8 mouse cellular contexts compared by ENCODE assay signal in the genomic region with DNA sequence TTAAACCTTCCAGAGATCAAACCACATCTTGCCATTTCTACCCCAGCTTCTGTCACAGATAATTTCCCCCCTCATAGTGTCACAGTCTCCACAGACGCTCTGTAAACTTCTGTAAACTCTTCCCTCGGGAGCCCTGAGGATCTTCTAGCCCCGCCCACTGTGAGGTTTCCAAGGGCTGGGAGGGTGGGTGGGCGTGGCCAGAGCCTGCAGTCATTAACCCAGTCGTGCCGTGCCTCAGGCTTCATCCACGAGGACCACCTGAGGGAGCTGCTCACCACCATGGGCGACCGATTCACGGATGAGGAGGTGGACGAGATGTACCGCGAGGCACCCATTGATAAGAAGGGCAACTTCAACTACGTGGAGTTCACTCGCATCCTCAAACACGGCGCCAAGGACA. TPM values are rescaled to one million over a fixed set of nuclear protein-coding genes. Genes with fewer than 3 reads are reported as not detected.
DNase-seq lines count a peak whose midpoint lies in the region; ATAC-seq and TF ChIP-seq lines count a peak whose summit lies in the region.

No protein-coding gene starts in this region.

- no peak for ATAC-seq in kidney, embryonic 15.5 days (replicated peaks; ENCODE audit: low FRiP score)
- ATAC-seq in forebrain, embryonic 14.5 days, result 0 out of 2 replicates have a peak, but pooled peaks have one; percentile 34
- ATAC-seq in liver, postnatal 0 days, result no peak
- no peak for ATAC-seq in inflammation-experienced regulatory T-cells, adult 6 months

- H3K4me3 ChIP-seq in kidney, embryonic 15.5 days (replicated peaks), result no peak overlapping the region
- H3K4me3 ChIP-seq in forebrain, embryonic 14.5 days (ENCODE audit: low read depth, low read length), result no peak overlapping the region
- no peak overlapping the region for H3K4me3 ChIP-seq in liver, postnatal 0 days (ENCODE audit: low read depth, low read length)

- no peak for TF ChIP-seq EP300 in liver, postnatal 0 days (IDR thresholded peaks at IDR 0.05; ENCODE audit: low read depth)

- no peak for DNase-seq in kidney, adult 9 months
- DNase-seq in R1 (ENCODE audit: low read depth, low spot score), result peak; percentile 68
- DNase-seq in forebrain, embryonic 14.5 days (ENCODE audit: low spot score), result peak; percentile 37
- DNase-seq in liver, postnatal 0 days, result peak; percentile 71
- DNase-seq in layer of hippocampus, postnatal 36 days, result no peak
- DNase-seq in cerebellum, postnatal 14 days, result no peak

- no peaks in the 10 kb centered on the region for H3K9me3 ChIP-seq in kidney, embryonic 15.5 days (replicated peaks)
- no peaks in the 10 kb centered on the region for H3K9me3 ChIP-seq in forebrain, embryonic 14.5 days (replicated peaks; ENCODE audit: control insufficient read depth, low read length)
- no peaks in the 10 kb centered on the region for H3K9me3 ChIP-seq in liver, postnatal 0 days (ENCODE audit: low read length)

- WGBS in kidney, embryonic 15.5 days, result 19% methylated on average over 17 of the region's 17 CpGs
- 13% methylated on average over 17 of the region's 17 CpGs for WGBS in forebrain, embryonic 14.5 days
- 16% methylated on average over 17 of the region's 17 CpGs for WGBS in liver, postnatal 0 days (ENCODE audit: insufficient replicate concordance)

- peaks cover 36% of the 10 kb centered on the region for H3K4me1 ChIP-seq in kidney, embryonic 15.5 days
- H3K4me1 ChIP-seq in forebrain, embryonic 14.5 days (ENCODE audit: control insufficient read depth, insufficient read depth, low read length), result peaks cover 3% of the 10 kb centered on the region; the same call in 1 of the 2 replicates
- peaks cover 33% of the 10 kb centered on the region for H3K4me1 ChIP-seq in liver, postnatal 0 days (ENCODE audit: insufficient read depth)

- peak overlapping the region; percentile 38 for H3K4me2 ChIP-seq in kidney, embryonic 15.5 days
- H3K4me2 ChIP-seq in forebrain, embryonic 14.5 days (ENCODE audit: low read length), result peak overlapping the region; percentile 12; the same call in 1 of the 2 replicates
- peak overlapping the region; percentile 27; the same call in 1 of the 2 replicates for H3K4me2 ChIP-seq in liver, postnatal 0 days (ENCODE audit: low read depth, low read length)

- peak overlapping the region; percentile 14; the same call in 1 of the 2 replicates for H3K9ac ChIP-seq in kidney, embryonic 15.5 days
- H3K9ac ChIP-seq in forebrain, embryonic 14.5 days (ENCODE audit: low read length), result no peak overlapping the region
- H3K9ac ChIP-seq in liver, postnatal 0 days (replicated peaks), result 0 out of 2 replicates have a peak overlapping the region, but pooled peaks have one; percentile 11

- H3K27ac ChIP-seq in kidney, embryonic 15.5 days, result no peak overlapping the region
- H3K27ac ChIP-seq in forebrain, embryonic 14.5 days (ENCODE audit: low read depth, low read length), result no peak overlapping the region
- no peak overlapping the region for H3K27ac ChIP-seq in liver, postnatal 0 days (ENCODE audit: low read depth)

- H3K27me3 ChIP-seq in kidney, embryonic 15.5 days, result peaks cover 6% of the 10 kb centered on the region; the same call in 1 of the 2 replicates
- H3K27me3 ChIP-seq in forebrain, embryonic 14.5 days (replicated peaks; ENCODE audit: control insufficient read depth, insufficient read depth, low read length), result no peaks in the 10 kb centered on the region
- peaks cover 6% of the 10 kb centered on the region; the same call in 1 of the 2 replicates for H3K27me3 ChIP-seq in liver, postnatal 0 days (ENCODE audit: insufficient read depth, low read length)

- no peak for TF ChIP-seq CTCF in liver, postnatal 0 days (IDR thresholded peaks at IDR 0.05; ENCODE audit: low read depth)

- no peaks in the 10 kb centered on the region for H3K36me3 ChIP-seq in kidney, embryonic 15.5 days
- no peaks in the 10 kb centered on the region for H3K36me3 ChIP-seq in forebrain, embryonic 14.5 days (ENCODE audit: control insufficient read depth, insufficient read depth, low read length)
- no peaks in the 10 kb centered on the region for H3K36me3 ChIP-seq in liver, postnatal 0 days (replicated peaks; ENCODE audit: insufficient read depth, low read length)

RNA-seq across cellular contexts. Expression of gene Myl9, which starts 5.5 kb away (rescaled TPM):
- 305 and 466 TPM in 2 replicates for polyA plus RNA-seq in kidney, embryonic 15.5 days (2015; fragmentation: Nextera tagmentation; extraction: Ambion mirVana)
- polyA plus RNA-seq in forebrain, embryonic 14.5 days (2014; fragmentation: Nextera tagmentation; extraction: Ambion mirVana), result 40.5 and 44.1 TPM in 2 replicates
- polyA plus RNA-seq in liver, postnatal 0 days (2015; fragmentation: Nextera tagmentation; extraction: Ambion mirVana), result 50.4 and 51.2 TPM in 2 replicates
- 10 to 100 TPM; 16.3 to 17.0 TPM for total RNA-seq in layer of hippocampus, postnatal 36 days (2021)
- polyA plus RNA-seq in inflammation-experienced regulatory T-cells, adult 6 months (2017; shearing (Covaris generic)), result not detected

RNA-seq across cellular contexts. Expression of gene Tgif2, which starts 59.1 kb away (rescaled TPM):
- polyA plus RNA-seq in kidney, embryonic 15.5 days (2015; fragmentation: Nextera tagmentation; extraction: Ambion mirVana), result 62.2 and 68.5 TPM in 2 replicates
- polyA plus RNA-seq in forebrain, embryonic 14.5 days (2014; fragmentation: Nextera tagmentation; extraction: Ambion mirVana), result 45.1 and 48.0 TPM in 2 replicates
- 4.9 and 5.1 TPM in 2 replicates for polyA plus RNA-seq in liver, postnatal 0 days (2015; fragmentation: Nextera tagmentation; extraction: Ambion mirVana)
- total RNA-seq in layer of hippocampus, postnatal 36 days (2021), result 1 to 10 TPM; 1.2 to 1.3 TPM
- polyA plus RNA-seq in inflammation-experienced regulatory T-cells, adult 6 months (2017; shearing (Covaris generic)), result 1 to 10 TPM; 3.1 to 9.7 (median 4.6) TPM

Comparison
In these comparisons a context has a peak if more than half of its experiments do, and no peak if none do; other contexts are left out.
1. DNase-seq: peak in R1 (single experiment), forebrain, embryonic 14.5 days (single experiment) and liver, postnatal 0 days (single experiment); none in kidney, adult 9 months (single experiment), layer of hippocampus, postnatal 36 days (0 of 2) and cerebellum, postnatal 14 days (0 of 2).
2. RNA of gene Myl9, which starts 5.5 kb away (polyA plus RNA-seq): 305 to 466 TPM in kidney, embryonic 15.5 days, 50.4 to 51.2 TPM in liver, postnatal 0 days and 40.5 to 44.1 TPM in forebrain, embryonic 14.5 days; not detected in inflammation-experienced regulatory T-cells, adult 6 months; every median in the first group is over 10 times any median in the second.
3. Peak in every context shown above with its lines, with median percentiles within 50 percentile points of each other: H3K4me2 ChIP-seq.